ENCODE assay signal across 26 mouse cellular contexts in genomic region chr4:86681846-86682245, GRCm38 (mm10). TPM values are rescaled to one million over a fixed set of nuclear protein-coding genes. Genes with fewer than 3 reads are reported as not detected.
DNase-seq lines count a peak whose midpoint lies in the region; ATAC-seq lines count a peak whose summit lies in the region.
"Had no signal": no experiment of that assay in that cellular context is flagged by ENCODE, and none has a peak within 500 bp of the region (broad histone marks: within the 10 kb centered on the region; RNA-seq: fewer than 3 reads in every experiment).

No protein-coding gene starts in this region.

- no peak overlapping the region for H3K27ac ChIP-seq in heart, embryonic 13.5 days (replicated peaks)
- 0 out of 2 replicates have a peak overlapping the region, but pooled peaks have one; percentile 16 for H3K27ac ChIP-seq in liver, embryonic 15.5 days (replicated peaks)
- H3K27ac ChIP-seq: embryonic facial prominence, embryonic 12.5 days; hindbrain, embryonic 13.5 days; left cerebral cortex, adult 2 months; liver, embryonic 14.5 days; neural tube, embryonic 12.5 days had no signal

- no peak overlapping the region for H3K4me3 ChIP-seq in heart, embryonic 13.5 days
- H3K4me3 ChIP-seq in liver, embryonic 15.5 days (replicated peaks): no peak overlapping the region
- H3K4me3 ChIP-seq: embryonic facial prominence, embryonic 12.5 days; erythroblast, embryonic 14.5 days; hindbrain, embryonic 13.5 days; left cerebral cortex, adult 2 months; neural tube, embryonic 12.5 days had no signal

- H3K9ac ChIP-seq in heart, embryonic 13.5 days: peak overlapping the region; percentile 24; the same call in 1 of the 2 replicates
- no peak overlapping the region for H3K9ac ChIP-seq in liver, embryonic 15.5 days
- H3K9ac ChIP-seq: embryonic facial prominence, embryonic 12.5 days; forebrain, postnatal 0 days; hindbrain, embryonic 13.5 days; liver, embryonic 14.5 days; neural tube, embryonic 12.5 days had no signal

- peaks cover 22% of the 10 kb centered on the region for H3K4me1 ChIP-seq in heart, embryonic 13.5 days
- peaks cover 34% of the 10 kb centered on the region for H3K4me1 ChIP-seq in liver, embryonic 15.5 days (replicated peaks)
- H3K4me1 ChIP-seq: hindbrain, embryonic 13.5 days; neural tube, embryonic 12.5 days had no signal

- DNase-seq in cerebellum, postnatal 4 days (ENCODE audit: low spot score in 2 of 2): no peak
- no peak for DNase-seq in heart, postnatal 4 days
- DNase-seq in cerebellum, postnatal 10 days: peak; percentile 62 to 64
- DNase-seq in urinary bladder, adult 2 months (ENCODE audit: low spot score): no peak
- DNase-seq in spleen, postnatal 14 days (ENCODE audit: low spot score in 2 of 2): no peak
- DNase-seq: adrenal gland, postnatal 25 days; forebrain, postnatal 0 days; heart, postnatal 14 days; kidney, adult 9 months; kidney, postnatal 25 days; left cerebral cortex, postnatal 4 days; thymus, postnatal 25 days had no signal

- no peaks in the 10 kb centered on the region for H3K36me3 ChIP-seq in heart, embryonic 13.5 days
- H3K36me3 ChIP-seq in liver, embryonic 15.5 days (replicated peaks): no peaks in the 10 kb centered on the region
- H3K36me3 ChIP-seq: embryonic facial prominence, embryonic 12.5 days; G1E; hindbrain, embryonic 13.5 days; neural tube, embryonic 12.5 days had no signal

- 61% methylated on average over 2 of the region's 2 CpGs for WGBS in heart, embryonic 13.5 days
- 58% methylated on average over 2 of the region's 2 CpGs for WGBS in liver, embryonic 15.5 days (ENCODE audit: insufficient replicate concordance)

- no peaks in the 10 kb centered on the region for H3K27me3 ChIP-seq in heart, embryonic 13.5 days (replicated peaks)
- no peaks in the 10 kb centered on the region for H3K27me3 ChIP-seq in liver, embryonic 15.5 days
- H3K27me3 ChIP-seq: embryonic facial prominence, embryonic 12.5 days; hindbrain, embryonic 13.5 days; neural tube, embryonic 12.5 days had no signal

- peak; percentile 87 for ATAC-seq in cerebellum, adult (ENCODE audit: insufficient number of reproducible peaks, low FRiP score, low TSS enrichment)
- ATAC-seq in heart, embryonic 13.5 days (ENCODE audit: extremely low read depth, insufficient number of reproducible peaks, low FRiP score, low TSS enrichment): no peak
- ATAC-seq in liver, embryonic 15.5 days (ENCODE audit: insufficient read depth): no peak
- ATAC-seq: activated CD4-positive, CD25-positive, alpha-beta regulatory T cell, adult 4 months; forebrain, postnatal 0 days; inflammation-experienced regulatory T-cells, adult 6 months; lung, postnatal 0 days had no signal

- no peak overlapping the region for H3K4me2 ChIP-seq in heart, embryonic 13.5 days
- H3K4me2 ChIP-seq in liver, embryonic 15.5 days: no peak overlapping the region
- H3K4me2 ChIP-seq: embryonic facial prominence, embryonic 12.5 days; hindbrain, embryonic 13.5 days; midbrain, embryonic 11.5 days; neural tube, embryonic 12.5 days had no signal

- H3K9me3 ChIP-seq in heart, embryonic 13.5 days: no peaks in the 10 kb centered on the region
- no peaks in the 10 kb centered on the region for H3K9me3 ChIP-seq in liver, embryonic 15.5 days (replicated peaks)
- H3K9me3 ChIP-seq: embryonic facial prominence, embryonic 12.5 days; G1E; hindbrain, embryonic 13.5 days; neural tube, embryonic 12.5 days had no signal

RNA-seq across cellular contexts. Expression of gene Plin2, which starts 12.0 kb away (rescaled TPM):
- 66.8 and 68.5 TPM in 2 replicates for polyA plus RNA-seq in heart, embryonic 13.5 days (2015; fragmentation: Nextera tagmentation; extraction: Ambion mirVana)
- total RNA-seq in heart, postnatal 4 days (2021): 100 to 1,000 TPM in 1 of 2 experiments, 10 to 100 TPM in 1; 99.8 to 104 TPM
- 154 and 163 TPM in 2 replicates for polyA plus RNA-seq in liver, embryonic 15.5 days (2015; fragmentation: Nextera tagmentation; extraction: Ambion mirVana)
- 129 and 151 TPM in 2 replicates for polyA plus RNA-seq in urinary bladder, adult 2 months (2012; rRNA removed)

Comparison
In these comparisons a context has a peak if more than half of its experiments do, and no peak if none do; other contexts are left out.
1. DNase-seq: peak in cerebellum, postnatal 10 days (2 of 2); none in cerebellum, postnatal 4 days (0 of 2), heart, postnatal 4 days (single experiment), urinary bladder, adult 2 months (single experiment) and spleen, postnatal 14 days (0 of 2).